Mouse (Mus musculus) limb, embryonic 14.5 days (tissue): ENCODE measurements around the gene Sik2. TPM values are rescaled to one million over a fixed set of nuclear protein-coding genes. Genes with fewer than 3 reads are reported as not detected.

Experiments used
- ATAC-seq: fragments of 200-750 bp; cut with Nextera tagmentation; 2 replicates; pipeline ENCODE4 v1.8.0; 2017; ENCODE audit warnings: low read depth, moderate number of reproducible peaks, moderate TSS enrichment; ENCODE audit not compliant: low FRiP score
- DNase-seq: peaks from one replicate; pipeline ENCODE4 v3.0.0-alpha.2; 2015; ENCODE audit warnings: low spot score
- H3K27ac ChIP-seq: fragments of 300-500 bp; sonication (generic); replicated peaks from 2 replicates; pipeline ENCODE4 v1.5.1; 2014; ENCODE audit warnings: low read depth, mild to moderate bottlenecking, low read length, moderate library complexity, mixed read lengths
- H3K27me3 ChIP-seq: fragments of 300-500 bp; sonication (generic); 2 replicates; pipeline ENCODE4 v1.6.1; 2014; ENCODE audit warnings: low read length, mixed read lengths; ENCODE audit not compliant: control insufficient read depth, insufficient read depth
- H3K36me3 ChIP-seq: fragments of 300-500 bp; sonication (generic); 2 replicates; pipeline ENCODE4 v1.6.1; 2014; ENCODE audit warnings: mild to moderate bottlenecking, low read length, moderate library complexity, mixed read lengths; ENCODE audit not compliant: control insufficient read depth, insufficient read depth
- H3K4me1 ChIP-seq: fragments of 300-500 bp; sonication (generic); 2 replicates; pipeline ENCODE4 v1.6.1; 2014; ENCODE audit warnings: antibody characterized with exemption, low read length, mixed read lengths; ENCODE audit not compliant: control insufficient read depth, insufficient read depth
- H3K4me2 ChIP-seq: fragments of 300-500 bp; sonication (generic); replicated peaks from 2 replicates; pipeline ENCODE4 v1.6.1; 2014; ENCODE audit warnings: low read depth, mild to moderate bottlenecking, low read length, moderate library complexity; ENCODE audit not compliant: severe bottlenecking
- H3K4me3 ChIP-seq: fragments of 300-500 bp; sonication (generic); replicated peaks from 2 replicates; pipeline ENCODE4 v1.5.1; 2014; ENCODE audit warnings: low read length
- H3K9ac ChIP-seq: fragments of 300-500 bp; sonication (generic); 2 replicates; pipeline ENCODE4 v1.6.1; 2014; ENCODE audit warnings: mild to moderate bottlenecking, low read depth, low read length, moderate library complexity; ENCODE audit not compliant: severe bottlenecking
- H3K9me3 ChIP-seq: fragments of 300-500 bp; sonication (generic); 2 replicates; pipeline ENCODE4 v1.6.1; 2016; ENCODE audit warnings: low read length; ENCODE audit not compliant: control insufficient read depth
- POLR2A ChIP-seq: fragments of 200-500 bp; IDR thresholded peaks from 2 replicates; pipeline ENCODE4 v1.8.0; 2012; ENCODE audit warnings: inconsistent platforms, mild to moderate bottlenecking, moderate library complexity, borderline replicate concordance; ENCODE audit not compliant: insufficient read depth, insufficient read length; ENCODE audit errors: extremely low read depth
- WGBS: fragments of 180-500 bp; shearing (Covaris S2); extraction: QIAGEN DNeasy Blood & Tissue Kit; methylation state at CpG from one replicate; pipeline ENCODE4 v1.1.7; 2014; 5-methylcytosine and 5-hydroxymethylcytosine counted together
- polyA plus RNA-seq, 2 experiments: library from polyadenylated mRNA; depleted of rRNA in 1 of 2; stranded (reverse) in 1 of 2; unstranded in 1 of 2; fragments of >200 nt; fragmentation: Nextera tagmentation in 1 of 2; extraction: Ambion mirVana in 1 of 2; gene quantifications; 2 replicates each; pipeline versions ENCODE4 v1.2.1 to v1.2.3; 2012 to 2014

Gene Sik2
- polyA plus RNA-seq, 2 experiments = 15.8 to 16.3 TPM

GRCm38 (mm10) chr9:50986123-50986522 is 22.8 kb downstream of the Sik2 start:
- ATAC-seq (no peak), DNase-seq (no peak)
- H3K36me3 ChIP-seq = no peaks in the 10 kb centered on the region
- H3K27me3 ChIP-seq = no peaks in the 10 kb centered on the region
- no peak for TF ChIP-seq POLR2A
- no peak overlapping the region for H3K9ac ChIP-seq
- no peak overlapping the region for H3K4me2 ChIP-seq
- no peaks in the 10 kb centered on the region for H3K4me1 ChIP-seq
- WGBS = 33% methylated on average over 8 of the region's 8 CpGs
- no peak overlapping the region for H3K4me3 ChIP-seq
- no peak overlapping the region for H3K27ac ChIP-seq
- H3K9me3 ChIP-seq = no peaks in the 10 kb centered on the region

GRCm38 (mm10) chr9:50981499-50982190 is 27.2 kb downstream of the Sik2 start:
- no peak overlapping the region for H3K4me2 ChIP-seq
- DNase-seq (no peak), ATAC-seq (no peak)
- no peaks in the 10 kb centered on the region for H3K27me3 ChIP-seq
- H3K9ac ChIP-seq = no peak overlapping the region
- H3K36me3 ChIP-seq = no peaks in the 10 kb centered on the region
- no peak overlapping the region for H3K27ac ChIP-seq
- no peak for TF ChIP-seq POLR2A
- H3K4me3 ChIP-seq = no peak overlapping the region
- no peaks in the 10 kb centered on the region for H3K4me1 ChIP-seq
- 92% methylated on average over 4 of the region's 4 CpGs for WGBS
- H3K9me3 ChIP-seq = no peaks in the 10 kb centered on the region

- WGBS = 92% methylated on average over 7 of the region's 7 CpGs
- no peaks in the 10 kb centered on the region for H3K27me3 ChIP-seq
- no peak overlapping the region for H3K27ac ChIP-seq
- DNase-seq (no peak), ATAC-seq (no peak)
- no peaks in the 10 kb centered on the region for H3K36me3 ChIP-seq
- no peaks in the 10 kb centered on the region for H3K9me3 ChIP-seq
- H3K4me3 ChIP-seq = no peak overlapping the region
- no peaks in the 10 kb centered on the region for H3K4me1 ChIP-seq
- TF ChIP-seq POLR2A = no peak
- no peak overlapping the region for H3K9ac ChIP-seq
- no peak overlapping the region for H3K4me2 ChIP-seq
Measured at GRCm38 (mm10) chr9:50974631-50975030, 34.2 kb downstream of the Sik2 start.

- Histone ChIP-seq H3K27ac (no peak overlapping the region), H3K4me2 (no peak overlapping the region), H3K9me3 (no peaks in the 10 kb centered on the region), H3K27me3 (no peaks in the 10 kb centered on the region), H3K4me1 (no peaks in the 10 kb centered on the region), H3K36me3 (no peaks in the 10 kb centered on the region), H3K4me3 (no peak overlapping the region), H3K9ac (no peak overlapping the region)
- no peak for TF ChIP-seq POLR2A
- ATAC-seq (no peak), DNase-seq (no peak)
- WGBS = 89% methylated on average over 4 of the region's 4 CpGs
Measured at GRCm38 (mm10) chr9:50970413-50970812, 38.5 kb downstream of the Sik2 start.

GRCm38 (mm10) chr9:50969266-50969665 is 39.6 kb downstream of the Sik2 start:
- no peak overlapping the region for H3K27ac ChIP-seq
- H3K27me3 ChIP-seq = no peaks in the 10 kb centered on the region
- H3K36me3 ChIP-seq = no peaks in the 10 kb centered on the region
- H3K4me2 ChIP-seq = no peak overlapping the region
- ATAC-seq (no peak), DNase-seq (no peak)
- 72% methylated on average over 3 of the region's 3 CpGs for WGBS
- no peak for TF ChIP-seq POLR2A
- no peaks in the 10 kb centered on the region for H3K9me3 ChIP-seq
- no peak overlapping the region for H3K4me3 ChIP-seq
- no peaks in the 10 kb centered on the region for H3K4me1 ChIP-seq
- H3K9ac ChIP-seq = no peak overlapping the region
